In genomic region chr7:122823429-122823828, GRCm38 (mm10) we compare ENCODE assay signal across 16 mouse cellular contexts.
DNase-seq lines count a peak whose midpoint lies in the region; ATAC-seq and TF ChIP-seq lines count a peak whose summit lies in the region.
"Had no signal": no experiment of that assay in that cellular context is flagged by ENCODE, and none has a peak within 500 bp of the region (broad histone marks: within the 10 kb centered on the region; RNA-seq: fewer than 3 reads in every experiment).

No protein-coding gene starts in this region.

- ATAC-seq in midbrain, embryonic 15.5 days (replicated peaks) = no peak
- ATAC-seq: intestine, embryonic 15.5 days had no signal

- no peaks in the 10 kb centered on the region for H3K9me3 ChIP-seq in ES-Bruce4 (replicated peaks; ENCODE audit: control insufficient read depth, insufficient read depth, low read length, poor library complexity, severe bottlenecking)
- no peaks in the 10 kb centered on the region for H3K9me3 ChIP-seq in midbrain, embryonic 15.5 days
- H3K9me3 ChIP-seq: intestine, embryonic 15.5 days; liver, embryonic 13.5 days; midbrain, embryonic 12.5 days had no signal

- no peak overlapping the region for H3K4me3 ChIP-seq in ES-Bruce4 (ENCODE audit: low read depth, low read length)
- H3K4me3 ChIP-seq in midbrain, embryonic 15.5 days = no peak overlapping the region
- H3K4me3 ChIP-seq: intestine, embryonic 15.5 days; liver, embryonic 13.5 days; midbrain, embryonic 12.5 days had no signal

- peaks cover 5% of the 10 kb centered on the region for H3K4me1 ChIP-seq in ES-Bruce4 (ENCODE audit: control insufficient read depth, insufficient read depth, low read length)
- H3K4me1 ChIP-seq in midbrain, embryonic 15.5 days = no peaks in the 10 kb centered on the region
- H3K4me1 ChIP-seq: intestine, embryonic 15.5 days; liver, embryonic 13.5 days had no signal

- TF ChIP-seq POLR2A in ES-Bruce4 (IDR thresholded peaks at IDR 0.05; ENCODE audit: insufficient read depth, low read length) = no peak

- no peaks in the 10 kb centered on the region for H3K36me3 ChIP-seq in ES-Bruce4 (ENCODE audit: control insufficient read depth, insufficient read depth, low read length, poor library complexity, severe bottlenecking)
- H3K36me3 ChIP-seq in midbrain, embryonic 15.5 days (replicated peaks) = no peaks in the 10 kb centered on the region
- H3K36me3 ChIP-seq: intestine, embryonic 15.5 days; liver, embryonic 13.5 days; midbrain, embryonic 12.5 days had no signal

- WGBS in midbrain, embryonic 15.5 days = 52% methylated on average over 6 of the region's 6 CpGs

- peak overlapping the region; percentile 60 for H3K27ac ChIP-seq in ES-Bruce4 (ENCODE audit: insufficient read depth, low read length)
- H3K27ac ChIP-seq in midbrain, embryonic 15.5 days = no peak overlapping the region
- H3K27ac ChIP-seq: intestine, embryonic 15.5 days; liver, embryonic 13.5 days; midbrain, embryonic 12.5 days had no signal

- no peaks in the 10 kb centered on the region for H3K27me3 ChIP-seq in ES-Bruce4 (ENCODE audit: control insufficient read depth, insufficient read depth, low read length, poor library complexity, severe bottlenecking)
- H3K27me3 ChIP-seq in midbrain, embryonic 15.5 days (replicated peaks) = no peaks in the 10 kb centered on the region
- H3K27me3 ChIP-seq: intestine, embryonic 15.5 days; liver, embryonic 13.5 days; midbrain, embryonic 12.5 days had no signal

- TF ChIP-seq CTCF in ES-Bruce4 (IDR thresholded peaks at IDR 0.05; ENCODE audit: low read depth, low read length) = no peak

- no peak overlapping the region for H3K4me2 ChIP-seq in midbrain, embryonic 15.5 days
- H3K4me2 ChIP-seq: intestine, embryonic 15.5 days; liver, embryonic 13.5 days; midbrain, embryonic 12.5 days had no signal

- H3K9ac ChIP-seq in ES-Bruce4 (ENCODE audit: low read depth, poor library complexity, severe bottlenecking) = no peak overlapping the region
- no peak overlapping the region for H3K9ac ChIP-seq in midbrain, embryonic 15.5 days
- H3K9ac ChIP-seq: intestine, embryonic 15.5 days; liver, embryonic 13.5 days; midbrain, embryonic 12.5 days had no signal

- peak; percentile 10 to 47 for DNase-seq in left cerebral cortex, adult 18-20 months (ENCODE audit: low spot score in 2 of 2)
- DNase-seq in left cerebral cortex, postnatal 10 days (ENCODE audit: extremely low spot score in 1 of 2, low spot score in 2 of 2) = no peak
- peak; percentile 22 for DNase-seq in WW6 (ENCODE audit: low read depth, low spot score)
- DNase-seq in lung, postnatal 36 days = peak; percentile 71
- no peak for DNase-seq in embryo, embryonic 9.5 days (ENCODE audit: extremely low spot score)
- DNase-seq: adrenal gland, adult 8-10 months; cerebellum, adult 11-12 months; embryo, embryonic 11 days; gastrocnemius, postnatal 36 days; heart, postnatal 36 days; liver, embryonic 13.5 days; thymus, postnatal 14 days had no signal

- no peak for TF ChIP-seq EP300 in ES-Bruce4 (IDR thresholded peaks at IDR 0.05; ENCODE audit: insufficient read depth, low read depth, low read length)

- intact Hi-C loops in left cerebral cortex, postnatal 10 days (cut with DNase I) = no loop called here

Comparison
In these comparisons a context has a peak if more than half of its experiments do, and no peak if none do; other contexts are left out.
1. DNase-seq: peak in left cerebral cortex, adult 18-20 months (2 of 2), WW6 (single experiment) and lung, postnatal 36 days (single experiment); none in left cerebral cortex, postnatal 10 days (0 of 2) and embryo, embryonic 9.5 days (single experiment).